Mouse (Mus musculus) ES-Bruce4 (cell line): ENCODE data around the gene Pdcd1lg2.

Source experiments
- EP300 ChIP-seq: IDR thresholded peaks from 2 replicates; pipeline ENCODE4 v1.6.1; 2011; ENCODE audit warnings: low read depth, low read length; ENCODE audit not compliant: insufficient read depth
- POLR2A ChIP-seq: IDR thresholded peaks from one replicate; pipeline ENCODE4 v1.8.1; 2011; ENCODE audit warnings: low read length; ENCODE audit not compliant: insufficient read depth

DNA sequence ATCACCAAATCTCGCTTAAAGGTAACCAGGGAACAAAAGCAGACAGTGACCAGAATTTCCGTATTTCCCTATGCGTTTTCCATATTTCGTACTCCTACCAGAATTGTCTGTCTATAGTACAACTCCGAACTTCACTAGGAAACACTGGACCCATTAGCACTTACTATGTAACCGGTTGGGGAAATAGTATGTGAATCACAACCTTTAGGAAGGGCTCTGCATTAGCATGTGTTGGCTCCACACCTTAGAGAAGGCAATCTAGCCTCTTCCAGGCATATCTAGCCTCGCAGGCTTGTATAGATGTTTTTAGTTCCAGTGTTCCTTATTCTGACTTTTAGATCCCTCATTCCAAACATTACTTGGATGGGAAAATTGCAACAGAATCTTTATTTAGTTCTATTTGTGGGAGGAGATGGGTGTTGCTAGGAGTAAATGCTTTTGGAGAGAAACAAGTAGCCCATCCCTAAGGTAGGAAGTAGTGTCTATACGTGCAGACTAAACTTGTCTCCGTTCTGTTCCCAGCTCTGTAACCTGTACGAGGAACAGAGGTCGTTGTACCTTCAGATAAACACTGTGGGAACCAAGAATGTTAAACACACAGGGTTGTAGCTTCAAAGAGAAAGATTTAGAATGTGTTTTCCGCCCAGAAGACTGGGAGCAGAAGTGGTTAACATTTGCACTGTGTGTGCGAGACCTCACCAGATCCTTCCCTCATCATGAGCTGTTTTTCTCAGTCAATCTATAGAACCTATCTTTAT lies 48.4 kb upstream of the Pdcd1lg2 start:
- TF ChIP-seq EP300 (no peak), POLR2A (no peak)
